Mouse (Mus musculus) neural tube, embryonic 15.5 days (tissue): ENCODE data around the gene Ier3. TPM values are rescaled to one million over a fixed set of nuclear protein-coding genes. Genes with fewer than 3 reads are reported as not detected.

Source experiments
- ATAC-seq: fragments of 200-750 bp; cut with Nextera tagmentation; 2 replicates; pipeline ENCODE4 v1.8.0; 2017; ENCODE audit warnings: mild to moderate bottlenecking, moderate TSS enrichment, moderate library complexity; ENCODE audit not compliant: low FRiP score
- H3K27ac ChIP-seq: fragments of 300-500 bp; sonication (generic); replicated peaks from 2 replicates; pipeline ENCODE4 v1.5.1; 2015; ENCODE audit warnings: mild to moderate bottlenecking, inconsistent platforms
- H3K27me3 ChIP-seq: fragments of 300-500 bp; sonication (generic); replicated peaks from 2 replicates; pipeline ENCODE4 v1.6.1; 2015; ENCODE audit warnings: inconsistent platforms
- H3K36me3 ChIP-seq: fragments of 300-500 bp; sonication (generic); 2 replicates; pipeline ENCODE4 v1.6.1; 2015; ENCODE audit warnings: inconsistent platforms
- H3K4me1 ChIP-seq: fragments of 300-500 bp; sonication (generic); 2 replicates; pipeline ENCODE4 v1.6.1; 2015; ENCODE audit warnings: inconsistent platforms
- H3K4me2 ChIP-seq: fragments of 300-500 bp; sonication (generic); 2 replicates; pipeline ENCODE4 v1.6.1; 2015; ENCODE audit warnings: inconsistent platforms, mild to moderate bottlenecking, moderate library complexity
- H3K4me3 ChIP-seq: fragments of 300-500 bp; sonication (generic); replicated peaks from 2 replicates; pipeline ENCODE4 v1.5.1; 2015; ENCODE audit warnings: mild to moderate bottlenecking, inconsistent platforms
- H3K9ac ChIP-seq: fragments of 300-500 bp; sonication (generic); replicated peaks from 2 replicates; pipeline ENCODE4 v1.6.1; 2015; ENCODE audit warnings: mild to moderate bottlenecking, inconsistent platforms
- H3K9me3 ChIP-seq: fragments of 300-500 bp; sonication (generic); replicated peaks from 2 replicates; pipeline ENCODE4 v1.6.1; 2016; ENCODE audit warnings: inconsistent platforms
- WGBS: fragments of 180-500 bp; shearing (Covaris S2); methylation state at CpG from one replicate; pipeline ENCODE4 v1.1.7; 2015; ENCODE audit warnings: mixed read lengths; 5-methylcytosine and 5-hydroxymethylcytosine counted together
- polyA plus RNA-seq: library from polyadenylated mRNA; unstranded; fragments of >200 nt; fragmentation: Nextera tagmentation; extraction: Ambion mirVana; gene quantifications from 2 replicates; pipeline ENCODE4 v1.2.1, GENCODE M21; 2015

Ier3 gene
- polyA plus RNA-seq, 1 experiment from 2014 or later: 15.5 TPM

GRCm38 (mm10) chr17:35825109-35825850, 3.8 kb downstream of the Ier3 start:
- Histone ChIP-seq H3K27me3 (no peaks in the 10 kb centered on the region), H3K9ac (no peak overlapping the region), H3K27ac (no peak overlapping the region), H3K36me3 (peaks cover 31% of the 10 kb centered on the region), H3K4me2 (peak overlapping the region; percentile 2; the same call in 1 of the 2 replicates), H3K4me1 (peaks cover 52% of the 10 kb centered on the region), H3K9me3 (no peaks in the 10 kb centered on the region), H3K4me3 (no peak overlapping the region)
- 95% methylated on average over 13 of the region's 13 CpGs for WGBS
- no peak for ATAC-seq

- H3K9me3 ChIP-seq: no peaks in the 10 kb centered on the region
- ATAC-seq: peak; percentile 55
- H3K4me2 ChIP-seq: peak overlapping the region; percentile 28
- peaks cover 41% of the 10 kb centered on the region for H3K4me1 ChIP-seq
- no peak overlapping the region for H3K27ac ChIP-seq
- H3K36me3 ChIP-seq: peaks cover 68% of the 10 kb centered on the region
- H3K27me3 ChIP-seq: no peaks in the 10 kb centered on the region
- 3% methylated on average over 21 of the region's 21 CpGs for WGBS
- 0 out of 2 replicates have a peak overlapping the region, but pooled peaks have one; percentile 6 for H3K4me3 ChIP-seq
- peak overlapping the region; percentile 30; the same call in 1 of the 2 replicates for H3K9ac ChIP-seq
These were observed 8.3 kb downstream of the Ier3 start for GRCm38 (mm10) chr17:35829737-35830136.

- Histone ChIP-seq H3K4me3 (no peak overlapping the region), H3K4me2 (no peak overlapping the region), H3K36me3 (peaks cover 63% of the 10 kb centered on the region), H3K27me3 (no peaks in the 10 kb centered on the region), H3K27ac (0 out of 2 replicates have a peak overlapping the region, but pooled peaks have one; percentile 28), H3K4me1 (peaks cover 50% of the 10 kb centered on the region), H3K9me3 (no peaks in the 10 kb centered on the region), H3K9ac (no peak overlapping the region)
- WGBS: 61% methylated on average over 8 of the region's 8 CpGs
- ATAC-seq: no peak
These were observed 11.1 kb downstream of the Ier3 start for GRCm38 (mm10) chr17:35832400-35833238.

- Histone ChIP-seq H3K27ac (0 out of 2 replicates have a peak overlapping the region, but pooled peaks have one; percentile 9), H3K9me3 (no peaks in the 10 kb centered on the region), H3K4me3 (no peak overlapping the region), H3K4me2 (peak overlapping the region; percentile 71; the same call in 1 of the 2 replicates), H3K36me3 (peaks cover 56% of the 10 kb centered on the region), H3K4me1 (peaks cover 50% of the 10 kb centered on the region), H3K27me3 (no peaks in the 10 kb centered on the region), H3K9ac (no peak overlapping the region)
- 32% methylated on average over 5 of the region's 5 CpGs for WGBS
- ATAC-seq: no peak
These were observed 11.8 kb downstream of the Ier3 start for GRCm38 (mm10) chr17:35833239-35833751.

DNA sequence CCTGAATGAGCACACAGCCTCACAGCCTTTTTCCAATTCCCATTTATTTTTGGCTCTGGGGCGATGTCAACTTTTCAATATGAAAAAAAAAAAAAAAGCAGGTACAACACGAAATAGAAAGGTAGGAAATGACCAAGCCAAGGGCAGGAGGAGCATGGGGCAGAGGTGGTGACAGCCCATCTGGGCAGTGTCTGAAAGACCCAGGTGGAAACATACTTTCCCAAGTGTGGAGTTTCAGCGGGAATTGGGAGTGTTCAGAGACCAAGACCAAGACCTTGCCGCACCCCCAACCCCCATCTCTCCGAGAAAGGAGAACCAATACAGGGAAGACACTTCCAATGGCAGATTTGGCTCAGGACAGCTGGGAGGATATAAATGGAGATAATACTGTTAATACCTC, 12.4 kb downstream of the Ier3 start:
- Histone ChIP-seq H3K4me2 (peak overlapping the region; percentile 71), H3K4me3 (no peak overlapping the region), H3K36me3 (peaks cover 56% of the 10 kb centered on the region), H3K9ac (no peak overlapping the region), H3K27ac (0 out of 2 replicates have a peak overlapping the region, but pooled peaks have one; percentile 9), H3K9me3 (no peaks in the 10 kb centered on the region), H3K4me1 (peaks cover 50% of the 10 kb centered on the region), H3K27me3 (no peaks in the 10 kb centered on the region)
- no peak for ATAC-seq
- 56% methylated on average over 5 of the region's 5 CpGs for WGBS

- H3K27ac ChIP-seq: no peak overlapping the region; the same call in 1 of the 2 replicates
- 69% methylated on average over 26 of the region's 26 CpGs for WGBS
- peaks cover 56% of the 10 kb centered on the region for H3K36me3 ChIP-seq
- peak overlapping the region; percentile 71 for H3K4me2 ChIP-seq
- peaks cover 53% of the 10 kb centered on the region for H3K4me1 ChIP-seq
- H3K4me3 ChIP-seq: peak overlapping the region; percentile 70
- no peak for ATAC-seq
- H3K27me3 ChIP-seq: no peaks in the 10 kb centered on the region
- H3K9ac ChIP-seq: 0 out of 2 replicates have a peak overlapping the region, but pooled peaks have one; percentile 17
- H3K9me3 ChIP-seq: no peaks in the 10 kb centered on the region
These were observed 13.4 kb downstream of the Ier3 start for GRCm38 (mm10) chr17:35834696-35835422.

DNA sequence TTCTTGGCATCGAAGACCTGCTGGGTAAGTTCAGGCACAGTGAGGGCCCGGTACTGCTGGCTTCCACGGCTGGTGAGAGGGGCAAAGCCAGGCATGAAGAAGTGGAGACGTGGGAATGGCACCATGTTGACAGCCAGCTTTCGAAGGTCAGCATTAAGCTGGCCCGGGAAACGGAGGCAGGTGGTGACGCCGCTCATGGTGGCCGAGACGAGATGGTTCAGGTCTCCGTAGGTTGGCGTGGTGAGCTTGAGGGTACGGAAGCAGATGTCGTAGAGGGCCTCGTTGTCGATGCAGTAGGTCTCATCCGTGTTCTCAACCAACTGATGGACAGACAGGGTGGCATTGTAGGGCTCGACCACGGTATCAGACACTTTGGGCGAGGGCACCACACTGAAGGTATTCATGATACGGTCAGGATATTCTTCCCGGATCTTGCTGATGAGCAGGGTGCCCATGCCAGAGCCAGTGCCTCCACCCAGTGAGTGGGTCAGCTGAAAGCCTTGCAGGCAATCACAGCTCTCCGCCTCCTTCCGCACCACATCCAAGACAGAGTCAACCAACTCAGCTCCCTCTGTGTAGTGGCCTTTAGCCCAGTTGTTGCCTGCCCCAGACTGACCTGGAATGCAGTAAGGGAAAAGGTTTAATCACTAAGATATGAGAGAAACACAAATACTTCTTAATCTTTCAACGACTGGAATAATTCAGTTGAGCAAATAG, 14.1 kb downstream of the Ier3 start:
- Histone ChIP-seq H3K36me3 (peaks cover 52% of the 10 kb centered on the region), H3K9ac (peak overlapping the region; percentile 96; the same call in 1 of the 2 replicates), H3K27ac (no peak overlapping the region), H3K27me3 (no peaks in the 10 kb centered on the region), H3K9me3 (no peaks in the 10 kb centered on the region), H3K4me2 (peak overlapping the region; percentile 71), H3K4me3 (peak overlapping the region; percentile 70), H3K4me1 (peaks cover 46% of the 10 kb centered on the region)
- 78% methylated on average over 26 of the region's 26 CpGs for WGBS
- ATAC-seq: no peak

DNA sequence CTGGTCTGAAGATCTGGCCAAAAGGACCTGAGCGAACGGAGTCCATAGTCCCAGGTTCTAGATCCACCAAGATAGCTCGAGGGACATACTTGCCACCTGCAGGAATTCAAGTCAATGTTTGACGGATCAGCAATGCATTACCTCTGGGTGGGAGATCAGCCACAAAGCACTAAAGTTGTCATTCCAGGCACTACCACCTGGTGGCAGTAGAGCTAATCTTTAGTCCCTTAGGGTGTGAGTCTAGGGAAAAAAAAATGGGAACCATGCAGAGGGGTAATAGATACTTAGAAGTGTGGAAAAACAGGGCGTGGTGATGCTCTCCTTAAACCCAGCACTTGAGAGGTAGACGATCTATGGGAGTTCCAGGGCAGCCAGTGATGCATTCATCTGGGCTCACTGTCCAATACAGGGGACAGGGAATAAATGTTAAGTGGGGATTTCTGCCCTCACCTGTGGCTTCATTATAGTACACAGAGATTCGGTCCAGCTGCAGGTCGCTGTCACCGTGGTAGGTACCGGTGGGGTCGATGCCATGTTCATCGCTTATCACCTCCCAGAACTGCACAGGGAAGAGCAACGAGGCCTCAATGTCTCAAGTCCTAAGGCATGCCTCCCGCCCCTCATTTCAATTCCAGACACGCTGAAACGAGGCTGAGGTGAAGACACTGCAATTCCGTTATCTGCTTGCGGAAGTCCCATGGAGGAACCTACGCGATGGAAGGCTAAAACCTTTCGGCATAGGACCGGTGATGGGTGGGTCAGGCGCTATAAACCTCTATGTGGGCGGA, 14.9 kb downstream of the Ier3 start:
- no peaks in the 10 kb centered on the region for H3K9me3 ChIP-seq
- H3K27me3 ChIP-seq: no peaks in the 10 kb centered on the region
- peaks cover 44% of the 10 kb centered on the region for H3K4me1 ChIP-seq
- H3K4me2 ChIP-seq: peak overlapping the region; percentile 71
- peak; percentile 6; the same call in 1 of the 2 replicates for ATAC-seq
- peak overlapping the region; percentile 96 for H3K9ac ChIP-seq
- 8% methylated on average over 24 of the region's 24 CpGs for WGBS
- peak overlapping the region; percentile 70 for H3K4me3 ChIP-seq
- H3K27ac ChIP-seq: peak overlapping the region; percentile 96
- peaks cover 49% of the 10 kb centered on the region for H3K36me3 ChIP-seq

DNA sequence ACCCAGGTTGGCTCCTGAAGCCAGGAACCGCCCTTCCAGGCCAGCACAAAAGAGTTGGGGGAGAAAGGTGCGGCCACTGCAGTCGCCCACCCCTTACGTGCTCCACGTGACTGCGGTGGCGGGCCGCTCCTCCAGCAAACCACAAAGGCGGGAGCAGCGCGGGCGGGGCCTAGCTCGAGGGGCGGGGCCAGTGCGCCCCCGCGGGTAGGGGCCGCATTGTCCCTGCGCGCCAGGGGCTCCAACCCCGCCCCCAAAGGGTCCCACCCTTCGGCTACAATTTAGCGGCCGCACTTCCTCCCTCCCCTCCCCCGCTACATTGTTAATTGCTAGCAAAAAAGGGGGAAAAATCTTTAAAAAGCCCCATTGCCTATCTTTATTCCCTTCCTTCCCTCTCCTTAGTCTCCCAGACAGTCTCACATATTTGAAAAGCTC, 15.5 kb downstream of the Ier3 start:
- WGBS: 1% methylated on average over 25 of the region's 25 CpGs
- H3K4me3 ChIP-seq: peak overlapping the region; percentile 70
- peaks cover 47% of the 10 kb centered on the region for H3K4me1 ChIP-seq
- H3K4me2 ChIP-seq: peak overlapping the region; percentile 71
- peak overlapping the region; percentile 96 for H3K9ac ChIP-seq
- no peaks in the 10 kb centered on the region for H3K27me3 ChIP-seq
- H3K9me3 ChIP-seq: no peaks in the 10 kb centered on the region
- peak overlapping the region; percentile 96 for H3K27ac ChIP-seq
- ATAC-seq: peak; percentile 51
- peaks cover 44% of the 10 kb centered on the region for H3K36me3 ChIP-seq

DNA sequence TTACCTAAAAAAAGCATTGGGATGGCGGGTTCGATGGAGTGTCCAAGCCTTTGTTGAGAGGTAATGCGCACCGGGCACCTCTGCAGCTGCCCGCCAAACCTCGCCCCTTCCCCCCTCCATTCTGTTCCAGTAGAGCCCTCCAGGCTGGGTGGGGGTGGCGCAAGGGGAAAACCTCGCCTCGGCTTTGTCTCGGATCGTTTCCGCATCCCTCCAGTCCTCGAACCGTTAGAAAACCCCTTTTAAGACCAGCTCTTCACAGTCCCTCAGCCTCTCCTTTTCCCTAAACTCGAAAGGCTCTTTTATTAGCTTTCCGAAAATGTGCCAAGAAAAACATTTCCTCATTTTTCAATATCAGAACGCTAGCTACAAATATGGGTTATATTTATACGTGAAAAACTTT, 16.0 kb downstream of the Ier3 start:
- H3K27ac ChIP-seq: peak overlapping the region; percentile 96
- ATAC-seq: peak; percentile 12; the same call in 1 of the 2 replicates
- H3K36me3 ChIP-seq: peaks cover 39% of the 10 kb centered on the region
- H3K27me3 ChIP-seq: no peaks in the 10 kb centered on the region
- H3K4me1 ChIP-seq: peaks cover 52% of the 10 kb centered on the region
- WGBS: under 1% methylated on average over 18 of the region's 18 CpGs
- no peaks in the 10 kb centered on the region for H3K9me3 ChIP-seq
- peak overlapping the region; percentile 96 for H3K9ac ChIP-seq
- peak overlapping the region; percentile 71 for H3K4me2 ChIP-seq
- peak overlapping the region; percentile 70 for H3K4me3 ChIP-seq
